12 mouse cellular contexts compared by ENCODE assay signal in the genomic region with DNA sequence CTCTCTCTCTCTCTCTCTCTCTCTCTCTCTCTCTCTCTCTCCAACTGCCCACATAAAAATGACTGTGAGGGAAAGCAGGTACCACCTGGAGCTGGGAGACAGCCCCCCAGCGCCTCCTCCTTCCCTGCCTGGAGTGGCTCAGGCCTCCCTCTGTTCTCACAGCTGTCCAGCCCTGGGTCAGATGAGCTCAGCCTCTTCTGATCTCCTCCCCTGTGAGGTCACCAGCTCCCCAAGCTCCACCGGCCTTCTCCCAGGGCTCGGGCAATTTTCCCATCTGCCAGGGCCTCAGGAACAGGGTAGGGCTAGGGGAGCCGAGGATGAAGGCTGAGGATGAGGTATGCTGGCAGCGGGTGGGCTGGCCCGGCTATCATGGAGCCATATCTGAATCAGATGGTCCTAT.
DNase-seq lines count a peak whose midpoint lies in the region; ATAC-seq lines count a peak whose summit lies in the region.
"Had no signal": no experiment of that assay in that cellular context is flagged by ENCODE, and none has a peak within 500 bp of the region (broad histone marks: within the 10 kb centered on the region; RNA-seq: fewer than 3 reads in every experiment).

No protein-coding gene starts in this region.

- no peak for DNase-seq in heart, adult 9 months (ENCODE audit: low spot score in 2 of 2)
- peak; percentile 13 to 41 for DNase-seq in heart, postnatal 14 days
- peak; percentile 47 for DNase-seq in kidney, postnatal 14 days
- no peak for DNase-seq in cerebellum, adult 18-20 months
- DNase-seq in cerebellum, adult 11-12 months, result no peak
- DNase-seq in embryo, embryonic 11 days, result no peak
- DNase-seq: gastrocnemius, postnatal 25 days; thymus, adult 18-20 months had no signal

- no peaks in the 10 kb centered on the region for H3K9me3 ChIP-seq in heart, embryonic 11.5 days (replicated peaks; ENCODE audit: control insufficient read depth, low read length)
- no peaks in the 10 kb centered on the region for H3K9me3 ChIP-seq in stomach, embryonic 15.5 days
- H3K9me3 ChIP-seq: neural tube, embryonic 13.5 days had no signal

- H3K9ac ChIP-seq in heart, embryonic 11.5 days (ENCODE audit: low read depth, low read length), result no peak overlapping the region
- no peak overlapping the region for H3K9ac ChIP-seq in stomach, embryonic 15.5 days
- H3K9ac ChIP-seq: neural tube, embryonic 13.5 days had no signal

- intact Hi-C loops in heart, postnatal 14 days (cut with DNase I), result no loop called here

- H3K27ac ChIP-seq in heart, embryonic 11.5 days (ENCODE audit: low read depth, low read length), result peak overlapping the region; percentile 24; the same call in 1 of the 2 replicates
- no peak overlapping the region for H3K27ac ChIP-seq in stomach, embryonic 15.5 days
- H3K27ac ChIP-seq: neural tube, embryonic 13.5 days had no signal

- no peak overlapping the region for H3K4me2 ChIP-seq in heart, embryonic 11.5 days
- H3K4me2 ChIP-seq in stomach, embryonic 15.5 days, result no peak overlapping the region
- H3K4me2 ChIP-seq: liver, embryonic 11.5 days; neural tube, embryonic 13.5 days had no signal

- no peak overlapping the region for H3K4me3 ChIP-seq in heart, embryonic 11.5 days (ENCODE audit: low read depth, low read length)
- H3K4me3 ChIP-seq in stomach, embryonic 15.5 days (replicated peaks), result no peak overlapping the region
- H3K4me3 ChIP-seq: neural tube, embryonic 13.5 days had no signal

- H3K36me3 ChIP-seq in heart, embryonic 11.5 days (ENCODE audit: control insufficient read depth, insufficient read depth, low read length), result no peaks in the 10 kb centered on the region
- H3K36me3 ChIP-seq in stomach, embryonic 15.5 days, result no peaks in the 10 kb centered on the region
- H3K36me3 ChIP-seq: neural tube, embryonic 13.5 days had no signal

- WGBS in heart, embryonic 11.5 days (ENCODE audit: insufficient replicate concordance), result 45% methylated on average over 6 of the region's 6 CpGs
- 58% methylated on average over 6 of the region's 6 CpGs for WGBS in stomach, embryonic 15.5 days

- no peak; the same call in 1 of the 2 replicates for ATAC-seq in heart, embryonic 11.5 days (replicated peaks; ENCODE audit: insufficient number of reproducible peaks, low FRiP score, low TSS enrichment)
- ATAC-seq in stomach, embryonic 15.5 days (ENCODE audit: insufficient read depth, low FRiP score, low read depth), result 0 out of 2 replicates have a peak, but pooled peaks have one; percentile 17

- peaks cover 9% of the 10 kb centered on the region for H3K4me1 ChIP-seq in heart, embryonic 11.5 days (ENCODE audit: control insufficient read depth, insufficient read depth, low read length)
- H3K4me1 ChIP-seq in stomach, embryonic 15.5 days, result peaks cover 3% of the 10 kb centered on the region; the same call in 1 of the 2 replicates

- H3K27me3 ChIP-seq in heart, embryonic 11.5 days (ENCODE audit: control insufficient read depth, insufficient read depth, low read length), result no peaks in the 10 kb centered on the region
- H3K27me3 ChIP-seq in stomach, embryonic 15.5 days (replicated peaks), result no peaks in the 10 kb centered on the region

Comparison
In these comparisons a context has a peak if more than half of its experiments do, and no peak if none do; other contexts are left out.
1. DNase-seq: peak in heart, postnatal 14 days (2 of 2) and kidney, postnatal 14 days (single experiment); none in heart, adult 9 months (0 of 2), cerebellum, adult 18-20 months (0 of 2), cerebellum, adult 11-12 months (single experiment) and embryo, embryonic 11 days (single experiment).